Mouse (Mus musculus) myocyte (in vitro differentiated cells): Measurements from ENCODE around the gene Pitx3.

Experiments
- CEBPB ChIP-seq: IDR thresholded peaks from 2 replicates; pipeline ENCODE4 v1.6.1; 2011; ENCODE audit warnings: mild to moderate bottlenecking, moderate library complexity; ENCODE audit not compliant: poor library complexity, insufficient read depth, severe bottlenecking
- E2F4 ChIP-seq: IDR thresholded peaks from one replicate; pipeline ENCODE4 v1.6.1; 2011; ENCODE audit warnings: mild to moderate bottlenecking, control low read depth, moderate library complexity; ENCODE audit not compliant: insufficient read depth
- MAX ChIP-seq: IDR thresholded peaks from one replicate; pipeline ENCODE4 v1.6.1; 2011; ENCODE audit warnings: low read depth, mild to moderate bottlenecking, control low read depth
- POLR2A ChIP-seq: IDR thresholded peaks from one replicate; pipeline ENCODE4 v1.6.1; 2011; ENCODE audit warnings: low read depth, mild to moderate bottlenecking, control low read depth, moderate library complexity; ENCODE audit not compliant: insufficient read length
- POLR2AphosphoS2 ChIP-seq: IDR thresholded peaks from one replicate; pipeline ENCODE4 v1.6.1; 2011; ENCODE audit warnings: low read depth, control low read depth; ENCODE audit not compliant: insufficient read length
- TCF12 ChIP-seq: IDR thresholded peaks from one replicate; pipeline ENCODE4 v1.6.1; 2011; ENCODE audit warnings: mild to moderate bottlenecking, control low read depth; ENCODE audit not compliant: poor library complexity, insufficient read depth, severe bottlenecking
- TCF3 ChIP-seq: IDR thresholded peaks from one replicate; pipeline ENCODE4 v1.6.1; 2011; ENCODE audit warnings: low read depth, control low read depth; ENCODE audit not compliant: insufficient read length
- USF1 ChIP-seq: IDR thresholded peaks from one replicate; pipeline ENCODE4 v1.6.1; 2011; ENCODE audit warnings: low read depth, mild to moderate bottlenecking, control low read depth, moderate library complexity

GRCm38 (mm10) chr19:46086337-46086736 is 61.8 kb downstream of the Pitx3 start:
- TF ChIP-seq POLR2A (no peak), E2F4 (no peak), POLR2AphosphoS2 (no peak), CEBPB (no peak), MAX (no peak), TCF3 (no peak), USF1 (no peak), TCF12 (no peak)
